Mouse (Mus musculus) olfactory bulb, adult 2 months (tissue): ENCODE measurements around the gene Wdr62. TPM values are rescaled to one million over a fixed set of nuclear protein-coding genes. Genes with fewer than 3 reads are reported as not detected.
A peak's percentile ranks its signal among the peaks of the same experiment; 100 is the strongest.

Experiments
- H3K27ac ChIP-seq: fragments of 200-500 bp; 2 replicates; pipeline ENCODE4 v1.5.1; 2012; ENCODE audit warnings: low read depth, low read length; ENCODE audit not compliant: insufficient read depth
- H3K4me1 ChIP-seq: fragments of 200-500 bp; 2 replicates; pipeline ENCODE4 v1.6.1; 2012; ENCODE audit warnings: low read length; ENCODE audit not compliant: control insufficient read depth, insufficient read depth
- H3K4me3 ChIP-seq: fragments of 200-500 bp; 2 replicates; pipeline ENCODE4 v1.5.1; 2012; ENCODE audit warnings: mild to moderate bottlenecking, low read depth, low read length, moderate library complexity; ENCODE audit not compliant: insufficient read depth
- CTCF ChIP-seq: fragments of 200-500 bp; IDR thresholded peaks from 2 replicates; pipeline ENCODE4 v1.5.1; 2012; ENCODE audit warnings: low read depth, mild to moderate bottlenecking, low read length, moderate library complexity; ENCODE audit not compliant: insufficient read depth
- POLR2A ChIP-seq: fragments of 200-500 bp; IDR thresholded peaks from 2 replicates; pipeline ENCODE4 v1.6.1; 2012; ENCODE audit warnings: mild to moderate bottlenecking, low read depth, low read length, moderate library complexity; ENCODE audit not compliant: insufficient read depth
- WGBS: fragments of 180-500 bp; shearing (Covaris S2); methylation state at CpG from one replicate; pipeline ENCODE4 v1.1.7; 2018; 5-methylcytosine and 5-hydroxymethylcytosine counted together
- polyA plus RNA-seq: library from polyadenylated mRNA; stranded (reverse); fragments of >200 nt; gene quantifications from 2 replicates; pipeline ENCODE4 v1.2.4, GENCODE M21; 2012; ENCODE audit warnings: low replicate concordance; ENCODE audit not compliant: missing spikeins, insufficient read depth, insufficient read length

The Wdr62 gene
- polyA plus RNA-seq, 1 experiment = not detected

DNA sequence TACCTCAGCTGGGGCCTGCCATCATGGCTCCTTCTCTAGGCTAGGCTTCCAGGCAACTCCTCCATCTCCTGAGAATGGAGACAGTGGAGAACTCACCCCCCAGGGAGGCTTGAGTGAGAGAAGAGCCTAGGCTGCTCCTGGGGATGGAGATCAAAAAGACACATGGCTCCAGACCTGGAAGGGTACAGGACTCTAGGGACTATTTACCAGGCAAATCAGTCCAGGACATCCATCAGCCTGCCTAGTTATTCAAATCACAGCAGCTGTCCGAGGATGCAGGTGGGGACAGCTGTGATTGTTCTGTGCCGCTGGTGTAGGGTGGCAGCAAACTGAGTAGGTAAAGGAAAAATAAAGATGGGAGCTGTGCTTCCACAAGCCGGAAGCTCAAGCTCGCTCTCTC lies 44.6 kb downstream of the Wdr62 start, which contains the start of gene Ovol3:
Gene Ovol3, minus strand, starts transcription at position 101 of the 400 bp plus-strand sequence.
- H3K27ac ChIP-seq = no peak within 1 kb of the TSS
- no peak within 1 kb of the TSS for H3K4me3 ChIP-seq
- peaks cover 15% of the 10 kb centered on the region for H3K4me1 ChIP-seq
- 93% methylated on average over 4 of the region's 4 CpGs for WGBS
- no peak for TF ChIP-seq POLR2A
- TF ChIP-seq CTCF = no peak

DNA sequence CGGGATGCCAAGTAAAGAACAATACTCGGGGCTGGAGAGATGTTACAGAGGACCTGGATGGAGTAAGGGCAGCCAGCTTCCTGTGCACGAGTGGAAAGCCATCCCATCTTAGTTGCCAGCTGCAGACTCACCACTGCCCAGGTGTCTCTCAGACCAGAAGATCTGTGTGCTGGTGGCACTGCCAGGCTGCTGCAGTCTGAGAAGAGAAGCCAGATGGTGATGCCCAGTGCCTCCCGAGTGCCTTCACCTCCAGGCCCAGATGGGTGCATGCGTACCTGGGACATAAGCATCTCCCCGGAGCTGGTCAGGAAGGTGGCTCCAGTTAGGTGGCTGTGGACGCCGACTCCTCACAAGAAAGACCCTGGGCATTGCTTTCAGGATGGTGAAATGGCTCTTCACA lies 45.1 kb downstream of the Wdr62 start:
- H3K27ac ChIP-seq = no peak overlapping the region
- WGBS = 95% methylated on average over 8 of the region's 8 CpGs
- peaks cover 15% of the 10 kb centered on the region for H3K4me1 ChIP-seq
- no peak for TF ChIP-seq POLR2A
- no peak for TF ChIP-seq CTCF
- H3K4me3 ChIP-seq = no peak overlapping the region

DNA sequence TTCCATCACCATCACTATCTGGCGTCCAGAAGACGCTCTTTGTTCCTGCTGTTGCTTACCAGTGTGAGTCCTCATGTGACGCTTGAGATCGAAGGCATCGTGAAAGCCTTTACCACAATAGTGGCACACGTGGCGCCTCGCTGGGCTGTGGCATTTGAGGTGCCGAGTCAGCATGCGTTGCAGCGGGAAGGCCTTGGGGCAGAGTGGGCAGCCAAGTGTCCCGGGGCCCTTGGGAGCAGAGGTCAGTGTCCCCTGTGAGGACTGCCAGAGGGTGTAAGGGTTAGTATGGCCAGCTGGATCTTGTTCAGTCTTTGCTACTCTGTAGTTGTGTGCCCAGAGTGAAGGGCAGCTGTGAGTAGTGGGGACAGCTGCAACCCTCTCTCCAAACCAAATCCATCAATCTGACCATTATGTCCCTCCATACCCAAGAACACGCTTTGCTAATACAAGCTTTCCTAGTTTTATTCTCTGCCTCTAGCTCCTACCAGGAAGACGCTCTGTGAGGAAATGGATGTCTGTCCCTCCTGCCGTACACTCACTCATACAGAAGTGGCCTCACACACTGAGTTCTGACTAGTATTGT lies 45.9 kb downstream of the Wdr62 start:
- Histone ChIP-seq H3K4me1 (peaks cover 15% of the 10 kb centered on the region), H3K27ac (no peak overlapping the region), H3K4me3 (no peak overlapping the region)
- 95% methylated on average over 15 of the region's 15 CpGs for WGBS
- TF ChIP-seq CTCF (no peak), POLR2A (no peak)

- TF ChIP-seq POLR2A = no peak
- no peak for TF ChIP-seq CTCF
- 88% methylated on average over 20 of the region's 20 CpGs for WGBS
- H3K4me1 ChIP-seq = peaks cover 15% of the 10 kb centered on the region
- no peak overlapping the region for H3K27ac ChIP-seq
- H3K4me3 ChIP-seq = no peak overlapping the region; the same call in 1 of the 2 replicates
Measured at GRCm38 (mm10) chr7:30233387-30233786, 46.8 kb downstream of the Wdr62 start.

- no peak for TF ChIP-seq CTCF
- TF ChIP-seq POLR2A = no peak
- Histone ChIP-seq H3K4me3 (peak overlapping the region; percentile 55), H3K4me1 (peaks cover 15% of the 10 kb centered on the region), H3K27ac (peak overlapping the region; percentile 7; the same call in 1 of the 2 replicates)
- 5% methylated on average over 24 of the region's 24 CpGs for WGBS
Measured at GRCm38 (mm10) chr7:30232631-30233148, 47.5 kb downstream of the Wdr62 start.

GRCm38 (mm10) chr7:30231669-30232454 lies 48.4 kb downstream of the Wdr62 start, which contains the start of the genes Polr2i and Tbcb:
Gene Polr2i (plus strand): TSS chr7:30231948.
Gene Tbcb (minus strand): TSS chr7:30232272.
- Histone ChIP-seq H3K4me1 (peaks cover 15% of the 10 kb centered on the region), H3K4me3 (peak within 1 kb of the TSS; percentile 77), H3K27ac (peak within 1 kb of the TSS; percentile 92)
- WGBS = under 1% methylated on average over 67 of the region's 67 CpGs
- TF ChIP-seq CTCF = 0 out of 2 replicates have a peak, but pooled peaks have one; percentile 7
- peak; percentile 47 for TF ChIP-seq POLR2A

GRCm38 (mm10) chr7:30231328-30231668 lies 48.9 kb downstream of the Wdr62 start:
- no peak for TF ChIP-seq CTCF
- peak; percentile 8 for TF ChIP-seq POLR2A
- Histone ChIP-seq H3K27ac (no peak overlapping the region), H3K4me3 (peak overlapping the region; percentile 77), H3K4me1 (peaks cover 15% of the 10 kb centered on the region)
- under 1% methylated on average over 16 of the region's 16 CpGs for WGBS

DNA sequence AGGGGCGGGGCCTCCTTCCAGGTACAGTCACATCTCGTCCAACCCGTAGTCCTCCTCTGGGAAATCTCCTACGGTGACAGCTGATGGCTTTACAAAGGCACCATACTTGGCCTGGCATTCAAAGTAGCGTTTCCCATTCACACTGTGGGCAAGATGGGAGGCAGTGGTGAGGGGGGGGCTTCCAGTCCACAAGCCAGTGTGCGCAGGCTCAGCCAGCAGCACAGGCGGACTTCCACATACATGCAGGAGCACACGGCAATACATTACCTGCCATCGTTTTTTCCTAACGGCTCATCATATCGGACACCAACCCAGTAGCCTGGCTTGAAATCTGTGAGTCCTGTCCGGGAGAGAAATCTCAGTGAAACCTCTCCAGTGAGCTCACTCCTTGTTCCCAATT lies 56.0 kb downstream of the Wdr62 start:
- Histone ChIP-seq H3K4me1 (peaks cover 4% of the 10 kb centered on the region), H3K4me3 (no peak overlapping the region), H3K27ac (no peak overlapping the region)
- WGBS = 95% methylated on average over 12 of the region's 12 CpGs
- TF ChIP-seq POLR2A (no peak), CTCF (no peak)

GRCm38 (mm10) chr7:30222205-30222604 lies 58.0 kb downstream of the Wdr62 start:
- TF ChIP-seq POLR2A = no peak
- TF ChIP-seq CTCF = no peak
- Histone ChIP-seq H3K4me3 (no peak overlapping the region), H3K4me1 (peaks cover 7% of the 10 kb centered on the region), H3K27ac (no peak overlapping the region)
- 97% methylated on average over 5 of the region's 5 CpGs for WGBS
